Mouse (Mus musculus) liver, postnatal 0 days (tissue): ENCODE measurements around the gene Sco2.

Source experiments
- CTCF ChIP-seq: sonication (generic); IDR thresholded peaks from 2 replicates; pipeline ENCODE4 v1.5.1; 2016; ENCODE audit warnings: antibody characterized with exemption, low read depth
- EP300 ChIP-seq: IDR thresholded peaks from 2 replicates; pipeline ENCODE4 v1.6.1; 2016; ENCODE audit warnings: antibody characterized with exemption, low read depth, mild to moderate bottlenecking

GRCm38 (mm10) chr15:89352795-89353194 lies 20.9 kb downstream of the Sco2 start:
- TF ChIP-seq CTCF (no peak), EP300 (no peak)
